Mouse (Mus musculus) heart, embryonic 12.5 days (tissue): ENCODE results near the gene Duox1. TPM values are rescaled to one million over a fixed set of nuclear protein-coding genes. Genes with fewer than 3 reads are reported as not detected.

ENCODE experiments used
- ATAC-seq: fragments of 200-750 bp; cut with Nextera tagmentation; 2 replicates; pipeline ENCODE4 v1.8.0; 2017; ENCODE audit warnings: moderate TSS enrichment, moderate library complexity; ENCODE audit not compliant: insufficient number of reproducible peaks, low FRiP score
- H3K27ac ChIP-seq: fragments of 300-500 bp; sonication (generic); 2 replicates; pipeline ENCODE4 v1.5.1; 2016; ENCODE audit warnings: mild to moderate bottlenecking, moderate library complexity; ENCODE audit not compliant: poor library complexity, severe bottlenecking
- H3K27me3 ChIP-seq: fragments of 300-500 bp; sonication (generic); replicated peaks from 2 replicates; pipeline ENCODE4 v1.6.1; 2016; ENCODE audit warnings: mild to moderate bottlenecking, moderate library complexity
- H3K36me3 ChIP-seq: fragments of 300-500 bp; sonication (generic); 2 replicates; pipeline ENCODE4 v1.6.1; 2016; ENCODE audit warnings: mild to moderate bottlenecking, moderate library complexity
- H3K4me1 ChIP-seq: fragments of 300-500 bp; sonication (generic); replicated peaks from 2 replicates; pipeline ENCODE4 v1.6.1; 2016; ENCODE audit warnings: mild to moderate bottlenecking
- H3K4me2 ChIP-seq: fragments of 300-500 bp; sonication (generic); 2 replicates; pipeline ENCODE4 v1.6.1; 2016; ENCODE audit warnings: mild to moderate bottlenecking, moderate library complexity
- H3K4me3 ChIP-seq: fragments of 300-500 bp; sonication (generic); 2 replicates; pipeline ENCODE4 v1.5.1; 2016; ENCODE audit warnings: mild to moderate bottlenecking
- H3K9ac ChIP-seq: fragments of 300-500 bp; sonication (generic); 2 replicates; pipeline ENCODE4 v1.6.1; 2016; ENCODE audit warnings: mild to moderate bottlenecking, moderate library complexity
- H3K9me3 ChIP-seq: fragments of 300-500 bp; sonication (generic); replicated peaks from 2 replicates; pipeline ENCODE4 v1.6.1; 2016; ENCODE audit warnings: mild to moderate bottlenecking, moderate library complexity
- WGBS: fragments of 180-500 bp; shearing (Covaris S2); methylation state at CpG from one replicate; pipeline ENCODE4 v1.1.7; 2016; 5-methylcytosine and 5-hydroxymethylcytosine counted together
- polyA plus RNA-seq: library from polyadenylated mRNA; unstranded; fragments of >200 nt; fragmentation: Nextera tagmentation; extraction: Ambion mirVana; gene quantifications from 2 replicates; pipeline ENCODE4 v1.2.1, GENCODE M21; 2016

Duox1 gene
- polyA plus RNA-seq, 1 experiment from 2014 or later, result 0.04 TPM

DNA sequence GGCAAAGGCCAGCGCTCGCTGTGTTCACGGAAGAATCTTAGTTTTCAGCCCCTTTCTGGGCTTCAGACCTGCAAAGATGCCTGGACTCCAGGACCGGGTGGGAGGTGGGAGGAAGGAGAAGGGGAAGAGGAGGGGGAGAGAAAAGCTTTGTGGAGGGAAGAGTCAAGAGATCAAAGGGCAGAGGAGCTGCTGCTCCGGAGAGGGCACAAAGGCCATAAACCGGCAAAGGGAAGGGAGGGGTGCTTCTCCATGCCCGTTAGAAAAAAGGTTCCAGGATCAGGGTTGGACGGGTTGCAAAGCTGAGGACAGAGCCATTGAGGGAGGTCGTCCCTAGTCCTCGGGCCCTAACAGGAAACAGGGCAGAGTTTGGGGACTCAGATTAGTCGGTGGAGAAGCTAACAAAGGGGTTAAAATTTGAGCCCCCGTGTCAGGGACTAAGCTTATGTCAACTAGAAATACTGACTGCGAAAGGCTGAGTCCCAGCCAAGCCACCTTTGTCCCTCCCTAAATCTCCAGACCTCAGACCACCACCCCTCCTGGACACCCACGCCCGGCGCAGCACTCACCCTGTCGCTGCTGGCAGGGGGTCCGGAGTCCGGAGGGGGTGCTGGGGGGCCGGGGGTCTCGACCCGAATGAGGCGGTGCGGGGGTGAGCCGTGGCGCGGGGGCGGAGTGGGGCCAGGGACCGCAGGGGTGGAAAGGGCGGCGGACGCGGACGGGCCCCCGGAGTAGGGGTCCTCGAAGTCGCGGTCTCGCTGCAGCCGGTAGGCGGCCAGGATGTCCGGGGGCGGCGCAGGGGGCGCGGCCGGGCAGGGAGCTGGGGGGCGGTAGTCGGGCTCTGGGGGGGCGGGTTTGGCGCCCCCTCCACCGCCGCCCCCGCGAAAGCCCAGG lies 52.9 kb downstream of the Duox1 start:
- peak overlapping the region; percentile 88 for H3K9ac ChIP-seq

DNA sequence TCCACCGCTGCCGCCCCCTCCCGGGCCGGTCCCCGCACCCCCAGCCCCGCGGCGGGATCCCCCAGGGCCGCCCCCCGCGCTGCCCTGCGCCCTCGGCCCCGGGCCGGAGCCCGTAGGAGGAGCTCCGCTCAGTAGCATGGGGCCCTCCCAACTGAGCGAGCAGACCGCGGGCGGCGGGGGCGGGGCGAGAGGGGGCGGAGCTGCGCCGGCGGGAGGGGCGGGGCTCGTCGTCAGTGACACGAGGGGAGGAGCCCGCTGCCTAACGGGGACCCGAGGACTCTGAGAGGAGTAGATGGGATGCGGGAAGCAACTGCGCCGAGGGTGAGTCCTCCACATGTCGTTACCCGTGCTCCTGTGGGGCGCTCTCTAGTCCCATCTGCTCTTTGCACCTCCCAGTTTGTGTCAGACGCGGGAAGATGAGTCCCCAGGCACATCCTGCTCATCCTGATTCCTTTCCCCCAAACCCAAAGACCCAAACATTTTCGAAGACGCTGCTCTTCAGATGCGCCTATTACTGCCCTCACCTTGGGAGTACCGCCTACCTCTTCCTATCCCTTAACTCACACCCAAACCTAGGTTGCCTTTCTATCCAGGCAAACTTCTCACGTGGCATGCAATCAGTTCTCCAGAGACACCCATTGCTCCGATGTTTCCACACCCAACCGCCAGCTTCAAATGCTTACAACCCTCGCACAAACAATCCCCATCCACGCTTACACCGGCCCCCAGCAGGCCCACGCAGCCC lies 53.7 kb downstream of the Duox1 start, which contains the start of gene Shf:
Gene Shf, minus strand, starts transcription at position 168 of the 745 bp plus-strand sequence.
- peak within 1 kb of the TSS; percentile 90 for H3K4me2 ChIP-seq
- H3K9ac ChIP-seq, result peak within 1 kb of the TSS; percentile 88
- H3K9me3 ChIP-seq, result no peaks in the 10 kb centered on the region
- H3K27ac ChIP-seq, result no peak within 1 kb of the TSS; the same call in 1 of the 2 replicates
- ATAC-seq, result peak; percentile 96
- WGBS, result 2% methylated on average over 39 of the region's 54 CpGs
- H3K4me1 ChIP-seq, result peaks cover 35% of the 10 kb centered on the region
- H3K27me3 ChIP-seq, result peaks cover 11% of the 10 kb centered on the region; the same call in 1 of the 2 replicates
- no peaks in the 10 kb centered on the region for H3K36me3 ChIP-seq
- H3K4me3 ChIP-seq, result peak within 1 kb of the TSS; percentile 88

More for the DNA sequence above, 52.9 kb downstream of the Duox1 start:
- peak; percentile 70 for ATAC-seq
- peak overlapping the region; percentile 90 for H3K4me2 ChIP-seq
- peak overlapping the region; percentile 88 for H3K4me3 ChIP-seq
- peaks cover 11% of the 10 kb centered on the region; the same call in 1 of the 2 replicates for H3K27me3 ChIP-seq
- H3K4me1 ChIP-seq, result peaks cover 37% of the 10 kb centered on the region
- H3K36me3 ChIP-seq, result 0 out of 2 replicates have a peak, but pooled peaks cover 3% of the 10 kb centered on the region
- H3K9me3 ChIP-seq, result no peaks in the 10 kb centered on the region
- WGBS, result under 1% methylated on average over 52 of the region's 55 CpGs
- no peak overlapping the region; the same call in 1 of the 2 replicates for H3K27ac ChIP-seq

DNA sequence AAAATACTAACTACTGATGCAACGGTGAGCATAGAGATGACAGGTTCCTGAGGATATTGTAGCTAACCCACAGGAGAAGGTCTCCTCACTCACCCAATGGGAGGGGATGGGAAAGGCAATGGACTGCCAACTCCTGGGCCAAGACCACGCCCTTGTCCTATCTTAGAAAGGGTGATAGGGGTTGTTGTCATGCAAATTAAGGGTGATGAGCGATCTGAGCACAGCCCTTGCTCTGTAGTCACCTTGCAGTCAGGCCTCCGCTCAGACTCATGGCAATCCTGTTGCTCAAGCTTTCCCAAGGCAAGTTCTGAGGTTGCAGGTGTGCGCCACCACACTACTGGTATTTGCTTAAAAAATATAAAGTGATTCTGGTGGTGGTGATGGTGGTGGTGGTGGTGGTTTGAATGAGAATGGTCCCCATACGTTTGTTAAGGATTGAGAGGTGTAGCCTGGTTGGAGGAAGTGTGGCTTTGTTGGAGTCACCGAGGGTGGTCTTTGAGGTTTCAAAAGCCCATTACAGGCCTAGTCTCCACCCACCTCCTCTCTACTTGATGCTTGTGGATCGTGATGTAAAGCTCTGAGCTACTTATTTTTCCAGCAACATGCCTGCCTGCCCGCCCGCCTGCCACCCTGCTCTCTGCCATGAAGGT lies 54.8 kb downstream of the Duox1 start:
- Histone ChIP-seq H3K36me3 (no peaks in the 10 kb centered on the region), H3K4me2 (no peak overlapping the region)
- 38% methylated on average over 10 of the region's 10 CpGs for WGBS

DNA sequence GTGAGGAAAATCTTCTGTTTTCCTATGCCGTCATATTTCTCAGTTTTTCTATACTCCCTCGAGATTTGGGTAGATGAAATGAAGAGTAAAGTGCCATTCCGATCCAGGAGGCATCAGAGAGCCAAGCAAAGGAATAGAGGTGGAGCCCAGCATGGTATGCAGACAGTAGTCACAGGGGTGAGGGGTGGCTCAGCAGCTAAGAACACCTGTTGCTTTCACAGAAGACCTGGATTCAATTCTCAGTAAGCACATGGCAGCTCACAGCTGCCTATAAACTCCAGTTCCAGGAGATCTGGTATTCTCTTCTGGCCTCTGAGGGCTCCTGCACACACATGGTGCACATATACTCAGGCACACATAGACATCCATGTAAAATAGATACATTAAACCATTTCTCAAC lies 56.6 kb downstream of the Duox1 start:
- Histone ChIP-seq H3K36me3 (no peaks in the 10 kb centered on the region), H3K9ac (no peak overlapping the region), H3K4me2 (no peak overlapping the region), H3K27me3 (peaks cover 11% of the 10 kb centered on the region; the same call in 1 of the 2 replicates), H3K9me3 (no peaks in the 10 kb centered on the region), H3K4me3 (no peak overlapping the region), H3K4me1 (peaks cover 19% of the 10 kb centered on the region), H3K27ac (no peak overlapping the region)
- 66% methylated on average over 3 of the region's 3 CpGs for WGBS
- ATAC-seq, result no peak

More for the DNA sequence above, 54.8 kb downstream of the Duox1 start:
- H3K4me3 ChIP-seq, result no peak overlapping the region
- H3K4me1 ChIP-seq, result peaks cover 30% of the 10 kb centered on the region
- H3K27me3 ChIP-seq, result peaks cover 11% of the 10 kb centered on the region; the same call in 1 of the 2 replicates
- no peak for ATAC-seq
- H3K9ac ChIP-seq, result no peak overlapping the region
- no peak overlapping the region for H3K27ac ChIP-seq
- H3K9me3 ChIP-seq, result no peaks in the 10 kb centered on the region

DNA sequence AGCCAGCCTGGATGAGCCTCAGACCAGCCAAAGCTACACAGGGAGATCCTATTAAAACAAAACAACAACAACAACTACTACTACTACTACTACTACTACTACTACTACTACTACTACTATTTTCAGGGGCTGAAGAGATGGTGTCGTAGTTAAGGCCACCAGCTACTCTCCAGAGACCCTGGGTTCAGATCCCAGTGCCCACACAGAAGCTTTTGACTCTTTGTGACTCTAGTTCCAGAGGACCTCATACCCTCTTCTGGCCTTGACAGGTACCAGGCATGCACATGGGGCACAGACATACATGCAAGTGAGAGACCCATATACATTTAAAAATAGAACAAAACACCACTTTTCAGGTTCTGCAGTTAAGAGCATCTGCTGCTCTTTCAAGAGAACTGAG lies 57.1 kb downstream of the Duox1 start:
- Histone ChIP-seq H3K27ac (no peak overlapping the region), H3K9me3 (no peaks in the 10 kb centered on the region), H3K4me1 (peaks cover 14% of the 10 kb centered on the region; the same call in 1 of the 2 replicates), H3K9ac (no peak overlapping the region), H3K4me2 (no peak overlapping the region), H3K27me3 (peaks cover 11% of the 10 kb centered on the region; the same call in 1 of the 2 replicates), H3K4me3 (no peak overlapping the region), H3K36me3 (no peaks in the 10 kb centered on the region)
- WGBS, result 67% methylated on average over 1 of the region's 1 CpGs
- ATAC-seq, result no peak

DNA sequence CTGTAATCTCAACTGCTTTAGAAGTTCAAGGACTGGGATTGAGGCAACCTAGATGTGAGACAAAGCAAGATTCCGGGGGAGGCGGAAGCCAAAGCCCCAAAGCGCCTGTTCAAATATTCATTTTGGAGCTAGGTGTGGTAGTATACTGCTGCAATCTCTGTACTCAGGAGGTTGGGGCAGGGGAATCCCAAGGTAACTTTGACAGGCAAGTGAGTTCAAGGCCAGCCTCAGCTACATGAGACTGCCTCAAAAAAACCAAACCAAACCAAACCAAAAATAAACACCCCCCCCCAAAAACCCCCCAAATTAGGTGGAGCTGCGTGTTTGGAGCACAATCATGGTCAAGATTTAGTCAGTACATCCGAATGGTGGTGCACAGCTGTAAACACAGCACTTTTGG lies 58.5 kb downstream of the Duox1 start:
- H3K4me2 ChIP-seq, result no peak overlapping the region
- peaks cover 10% of the 10 kb centered on the region for H3K4me1 ChIP-seq
- no peaks in the 10 kb centered on the region for H3K36me3 ChIP-seq
- no peak overlapping the region for H3K27ac ChIP-seq
- peaks cover 11% of the 10 kb centered on the region; the same call in 1 of the 2 replicates for H3K27me3 ChIP-seq
- WGBS, result 79% methylated on average over 5 of the region's 5 CpGs
- no peak for ATAC-seq
- no peaks in the 10 kb centered on the region for H3K9me3 ChIP-seq
- H3K9ac ChIP-seq, result no peak overlapping the region
- H3K4me3 ChIP-seq, result no peak overlapping the region

DNA sequence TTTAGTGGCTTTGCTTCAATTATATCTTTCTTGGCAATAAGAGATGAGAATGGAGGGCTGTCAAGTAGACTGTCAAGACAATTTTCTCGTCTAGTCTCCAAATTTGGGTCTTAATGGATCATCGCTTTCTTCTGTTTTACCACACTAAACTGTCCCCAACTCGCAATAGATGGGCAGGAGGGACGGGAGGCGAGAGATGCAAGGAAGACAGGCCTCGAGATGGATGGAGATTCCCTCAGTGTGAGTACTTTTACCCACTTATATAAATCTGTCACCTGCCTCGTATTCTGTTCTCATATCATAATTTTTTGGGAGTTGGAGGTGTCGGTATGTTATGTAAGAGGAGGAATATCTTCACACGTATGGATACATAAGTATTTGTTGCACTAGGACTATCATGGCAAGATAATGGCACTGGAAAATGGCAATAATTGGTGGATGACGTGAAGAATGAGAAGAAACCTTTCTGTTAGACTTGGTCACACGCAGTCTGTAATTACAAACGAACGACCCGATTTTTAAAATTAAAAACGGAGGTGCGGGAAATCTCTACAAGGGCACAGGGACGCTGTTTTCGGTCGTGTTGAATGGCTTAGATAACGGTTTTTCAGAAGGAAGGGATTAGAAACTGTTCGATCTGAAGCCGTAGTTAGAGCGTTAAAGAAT lies 59.3 kb downstream of the Duox1 start:
- 26% methylated on average over 23 of the region's 23 CpGs for WGBS
- H3K36me3 ChIP-seq, result no peaks in the 10 kb centered on the region
- H3K4me1 ChIP-seq, result peaks cover 7% of the 10 kb centered on the region; the same call in 1 of the 2 replicates
- peak overlapping the region; percentile 48 for H3K4me3 ChIP-seq
- no peak overlapping the region for H3K27ac ChIP-seq
- H3K4me2 ChIP-seq, result peak overlapping the region; percentile 60
- no peak for ATAC-seq
- H3K9ac ChIP-seq, result peak overlapping the region; percentile 34; the same call in 1 of the 2 replicates
- peaks cover 9% of the 10 kb centered on the region; the same call in 1 of the 2 replicates for H3K27me3 ChIP-seq
- H3K9me3 ChIP-seq, result no peaks in the 10 kb centered on the region

DNA sequence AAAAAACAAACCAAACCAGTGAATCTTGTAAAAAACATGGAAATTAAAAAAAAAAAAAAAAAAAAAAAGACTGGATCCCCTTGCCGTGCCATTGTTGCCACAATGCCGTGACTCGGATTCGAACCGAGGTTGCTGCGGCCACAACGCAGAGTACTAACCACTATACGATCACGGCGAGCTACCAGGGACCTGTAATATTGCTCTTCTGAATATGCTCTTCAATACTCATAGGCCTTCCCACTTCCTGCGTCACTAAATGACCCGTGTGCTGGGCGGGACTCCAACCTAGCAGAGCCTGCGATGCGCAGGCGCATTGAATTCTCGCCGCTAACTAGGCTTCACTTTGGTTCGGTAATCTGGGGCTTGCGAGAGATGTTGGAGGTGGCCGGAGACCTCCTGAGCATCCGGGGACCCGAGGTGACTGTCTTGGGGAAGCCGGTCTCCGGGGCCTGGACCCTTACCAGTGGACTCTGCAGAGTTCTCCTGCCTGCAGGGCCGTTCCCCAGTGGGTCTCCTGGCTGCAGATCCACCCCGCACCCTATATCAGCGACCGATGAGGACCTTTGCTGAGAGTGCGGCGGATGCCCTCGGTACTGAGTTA lies 60.0 kb downstream of the Duox1 start:
- Histone ChIP-seq H3K27ac (peak overlapping the region; percentile 88), H3K4me1 (peaks cover 9% of the 10 kb centered on the region), H3K4me2 (peak overlapping the region; percentile 69), H3K36me3 (no peaks in the 10 kb centered on the region), H3K4me3 (peak overlapping the region; percentile 73), H3K9me3 (no peaks in the 10 kb centered on the region), H3K27me3 (peaks cover 13% of the 10 kb centered on the region; the same call in 1 of the 2 replicates), H3K9ac (peak overlapping the region; percentile 73)
- peak; percentile 83 for ATAC-seq
- WGBS, result under 1% methylated on average over 32 of the region's 32 CpGs

DNA sequence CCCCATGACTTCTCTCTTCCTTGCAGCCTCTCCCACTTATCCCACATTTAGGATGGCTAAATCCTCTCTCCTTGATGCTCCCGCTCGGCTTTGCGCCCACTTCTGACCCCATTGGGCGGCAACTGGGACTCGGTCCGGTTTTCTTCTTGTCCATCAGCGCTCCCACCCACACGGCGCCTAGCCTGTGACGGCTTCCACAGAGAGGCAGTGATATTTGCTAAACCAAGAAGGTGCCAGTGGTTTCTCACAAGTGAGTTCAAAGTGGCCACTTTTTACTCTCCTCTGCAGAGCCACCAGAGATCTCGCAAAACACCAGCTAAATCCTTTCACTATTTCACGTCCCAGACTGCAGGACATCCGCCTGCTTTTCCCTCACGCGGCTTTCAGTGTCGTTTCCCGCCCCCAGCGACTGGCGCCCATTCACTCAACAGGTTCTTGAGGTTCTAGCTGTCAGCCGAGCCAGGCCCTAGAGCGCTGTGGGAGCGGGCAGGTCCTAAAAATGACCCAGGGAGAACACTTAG lies 60.6 kb downstream of the Duox1 start:
- Histone ChIP-seq H3K27me3 (peaks cover 7% of the 10 kb centered on the region; the same call in 1 of the 2 replicates), H3K36me3 (no peaks in the 10 kb centered on the region), H3K4me3 (peak overlapping the region; percentile 73), H3K4me2 (peak overlapping the region; percentile 69), H3K9ac (peak overlapping the region; percentile 73), H3K27ac (peak overlapping the region; percentile 88), H3K9me3 (no peaks in the 10 kb centered on the region), H3K4me1 (peaks cover 12% of the 10 kb centered on the region)
- under 1% methylated on average over 22 of the region's 22 CpGs for WGBS
- ATAC-seq, result no peak
